Mouse (Mus musculus): ENCODE results near the gene Stx1b. TPM values are rescaled to one million over a fixed set of nuclear protein-coding genes. Genes with fewer than 3 reads are reported as not detected.

The Stx1b gene
- polyA plus RNA-seq, 1 experiment from 2014 or later = 8.1 TPM

DNA sequence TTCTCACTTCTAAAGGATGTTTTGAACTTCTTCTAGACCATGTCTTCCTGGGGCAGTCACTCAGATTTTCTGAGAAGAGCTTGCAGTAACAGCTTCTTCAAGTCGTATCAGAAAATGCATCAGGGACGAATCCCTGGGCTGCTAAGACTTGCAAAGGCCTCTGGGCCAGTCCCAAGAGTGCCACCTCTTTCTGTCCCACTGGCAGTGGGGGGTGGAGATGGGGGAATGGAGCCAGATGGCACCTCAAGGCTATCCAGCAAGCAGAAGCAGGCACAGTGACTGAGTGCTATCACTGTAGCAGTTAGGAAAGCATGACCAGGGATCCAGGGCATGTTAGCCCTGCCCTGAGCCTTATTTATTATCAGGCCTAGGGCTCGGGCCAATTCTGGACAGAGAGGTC lies 12.1 kb downstream of the Stx1b start:
- no peak overlapping the region for H3K27ac ChIP-seq (ENCODE audit: low read depth, low read length)
- 84% methylated on average over 3 of the region's 3 CpGs for WGBS
- H3K4me3 ChIP-seq (ENCODE audit: low read depth, low read length) = no peak overlapping the region
- no peak overlapping the region for H3K4me2 ChIP-seq (ENCODE audit: low read depth)
- DNase-seq (ENCODE audit: low spot score) = no peak
- H3K27me3 ChIP-seq (ENCODE audit: control insufficient read depth, insufficient read depth, low read length) = no peaks in the 10 kb centered on the region
- no peak for ATAC-seq (ENCODE audit: insufficient read depth, low FRiP score, low TSS enrichment)
- no peaks in the 10 kb centered on the region for H3K4me1 ChIP-seq (ENCODE audit: control insufficient read depth, insufficient read depth, low read length)
- H3K9me3 ChIP-seq (ENCODE audit: control insufficient read depth, low read length) = no peaks in the 10 kb centered on the region
- no peaks in the 10 kb centered on the region for H3K36me3 ChIP-seq (ENCODE audit: control insufficient read depth, insufficient read depth, low read length)
- H3K9ac ChIP-seq (ENCODE audit: low read length) = no peak overlapping the region

DNA sequence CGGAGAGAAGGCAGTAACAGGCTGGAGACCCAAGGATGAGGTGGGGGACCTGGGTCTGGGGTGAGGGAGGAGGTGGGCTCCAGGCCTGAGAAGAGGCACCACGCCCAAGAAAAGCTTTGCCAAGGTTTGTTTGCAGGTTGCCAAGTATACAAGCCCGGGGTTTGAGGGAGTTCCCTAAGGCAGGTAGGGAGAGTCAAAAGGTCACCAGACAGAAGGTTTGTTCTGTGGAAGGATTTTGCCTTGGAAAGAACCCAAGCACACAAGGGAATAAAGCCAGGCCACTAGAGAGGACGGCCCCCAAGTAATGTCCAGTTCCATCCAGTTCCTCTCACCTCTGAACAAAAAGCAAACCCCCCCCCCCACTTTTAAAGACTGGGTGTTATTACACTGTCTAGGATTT lies 13.1 kb downstream of the Stx1b start:
- Histone ChIP-seq H3K9ac (ENCODE audit: low read length) (no peak overlapping the region), H3K27ac (ENCODE audit: low read depth, low read length) (no peak overlapping the region), H3K36me3 (ENCODE audit: control insufficient read depth, insufficient read depth, low read length) (no peaks in the 10 kb centered on the region), H3K4me3 (ENCODE audit: low read depth, low read length) (no peak overlapping the region), H3K4me1 (ENCODE audit: control insufficient read depth, insufficient read depth, low read length) (no peaks in the 10 kb centered on the region), H3K4me2 (ENCODE audit: low read depth) (no peak overlapping the region), H3K27me3 (ENCODE audit: control insufficient read depth, insufficient read depth, low read length) (no peaks in the 10 kb centered on the region), H3K9me3 (ENCODE audit: control insufficient read depth, low read length) (no peaks in the 10 kb centered on the region)
- WGBS = 71% methylated on average over 4 of the region's 4 CpGs
- ATAC-seq (ENCODE audit: insufficient read depth, low FRiP score, low TSS enrichment) = no peak
- DNase-seq (ENCODE audit: low spot score) = no peak

DNA sequence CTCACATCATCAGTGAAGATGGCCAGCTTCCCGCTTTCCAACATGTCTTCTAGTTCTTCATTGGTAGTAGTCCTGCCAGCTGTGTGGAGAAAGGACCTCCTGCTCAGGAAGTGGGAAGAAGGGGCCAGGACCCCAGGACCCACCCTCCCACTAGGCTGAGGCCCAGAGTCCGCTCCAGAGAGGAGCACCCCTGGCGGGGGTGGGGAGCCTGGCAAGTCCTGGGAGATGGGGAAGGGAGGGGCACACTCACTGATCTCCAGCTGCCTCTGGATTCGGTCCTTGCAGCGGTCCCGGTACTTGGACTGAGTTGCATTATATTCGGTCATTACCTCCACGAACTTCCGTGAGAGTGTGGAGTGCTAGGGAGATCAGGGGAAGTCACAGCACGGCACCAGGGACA lies 13.7 kb downstream of the Stx1b start:
- no peaks in the 10 kb centered on the region for H3K27me3 ChIP-seq (ENCODE audit: control insufficient read depth, insufficient read depth, low read length)
- WGBS = 75% methylated on average over 9 of the region's 10 CpGs
- ATAC-seq (ENCODE audit: insufficient read depth, low FRiP score, low TSS enrichment) (no peak), DNase-seq (ENCODE audit: low spot score) (no peak)
- H3K36me3 ChIP-seq (ENCODE audit: control insufficient read depth, insufficient read depth, low read length) = no peaks in the 10 kb centered on the region
- H3K27ac ChIP-seq (ENCODE audit: low read depth, low read length) = no peak overlapping the region
- H3K9ac ChIP-seq (ENCODE audit: low read length) = no peak overlapping the region
- no peaks in the 10 kb centered on the region for H3K9me3 ChIP-seq (ENCODE audit: control insufficient read depth, low read length)
- H3K4me3 ChIP-seq (ENCODE audit: low read depth, low read length) = no peak overlapping the region
- no peaks in the 10 kb centered on the region for H3K4me1 ChIP-seq (ENCODE audit: control insufficient read depth, insufficient read depth, low read length)
- H3K4me2 ChIP-seq (ENCODE audit: low read depth) = no peak overlapping the region

DNA sequence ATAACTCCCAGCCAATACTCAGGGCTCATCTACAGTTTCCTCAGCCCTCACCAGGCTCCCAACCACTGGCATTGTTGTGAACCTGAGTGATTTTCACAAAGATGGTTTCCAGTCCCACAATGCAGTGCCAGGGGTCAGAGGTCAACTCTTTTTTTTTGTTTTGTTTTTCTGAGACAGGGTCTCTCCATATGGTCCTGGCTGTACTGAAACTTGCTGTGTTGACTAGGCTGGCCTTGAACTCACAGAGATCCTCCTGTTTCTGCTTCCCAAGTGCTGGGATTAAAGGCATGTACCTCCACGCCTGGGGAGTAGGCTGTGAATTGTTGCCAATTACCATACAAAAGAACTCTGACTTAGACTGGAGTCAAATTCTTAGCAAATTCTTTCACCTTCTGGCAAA lies 14.5 kb downstream of the Stx1b start:
- H3K9me3 ChIP-seq (ENCODE audit: control insufficient read depth, low read length) = no peaks in the 10 kb centered on the region
- H3K9ac ChIP-seq (ENCODE audit: low read length) = no peak overlapping the region
- 89% methylated on average over 1 of the region's 1 CpGs for WGBS
- no peak overlapping the region for H3K4me3 ChIP-seq (ENCODE audit: low read depth, low read length)
- no peaks in the 10 kb centered on the region for H3K4me1 ChIP-seq (ENCODE audit: control insufficient read depth, insufficient read depth, low read length)
- H3K27me3 ChIP-seq (ENCODE audit: control insufficient read depth, insufficient read depth, low read length) = no peaks in the 10 kb centered on the region
- ATAC-seq (ENCODE audit: insufficient read depth, low FRiP score, low TSS enrichment) (no peak), DNase-seq (ENCODE audit: low spot score) (no peak)
- H3K27ac ChIP-seq (ENCODE audit: low read depth, low read length) = no peak overlapping the region
- H3K4me2 ChIP-seq (ENCODE audit: low read depth) = no peak overlapping the region
- no peaks in the 10 kb centered on the region for H3K36me3 ChIP-seq (ENCODE audit: control insufficient read depth, insufficient read depth, low read length)

DNA sequence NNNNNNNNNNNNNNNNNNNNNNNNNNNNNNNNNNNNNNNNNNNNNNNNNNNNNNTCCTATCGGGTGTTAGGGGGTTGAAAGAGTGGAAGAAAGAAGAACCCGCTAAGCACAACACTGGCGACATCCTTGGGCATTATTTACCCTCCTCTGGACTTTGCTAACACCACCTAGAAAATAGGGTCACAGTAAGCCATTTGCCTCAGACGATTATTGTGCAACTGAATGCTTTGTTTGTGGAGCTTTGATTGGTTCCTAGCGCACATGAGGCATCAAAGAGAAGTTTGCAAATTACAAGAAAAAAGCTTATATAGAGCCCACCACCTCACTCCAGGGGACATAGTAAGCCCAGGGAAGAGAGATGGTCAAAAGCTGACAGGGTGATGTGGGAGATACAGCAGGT lies 15.5 kb downstream of the Stx1b start:
- Histone ChIP-seq H3K4me2 (ENCODE audit: low read depth) (no peak overlapping the region), H3K9ac (ENCODE audit: low read length) (no peak overlapping the region), H3K4me1 (ENCODE audit: control insufficient read depth, insufficient read depth, low read length) (no peaks in the 10 kb centered on the region), H3K9me3 (ENCODE audit: control insufficient read depth, low read length) (no peaks in the 10 kb centered on the region), H3K4me3 (ENCODE audit: low read depth, low read length) (no peak overlapping the region), H3K36me3 (ENCODE audit: control insufficient read depth, insufficient read depth, low read length) (no peaks in the 10 kb centered on the region), H3K27ac (ENCODE audit: low read depth, low read length) (no peak overlapping the region), H3K27me3 (ENCODE audit: control insufficient read depth, insufficient read depth, low read length) (no peaks in the 10 kb centered on the region)
- DNase-seq (ENCODE audit: low spot score) = no peak
- 64% methylated on average over 5 of the region's 5 CpGs for WGBS
- ATAC-seq (ENCODE audit: insufficient read depth, low FRiP score, low TSS enrichment) = no peak

DNA sequence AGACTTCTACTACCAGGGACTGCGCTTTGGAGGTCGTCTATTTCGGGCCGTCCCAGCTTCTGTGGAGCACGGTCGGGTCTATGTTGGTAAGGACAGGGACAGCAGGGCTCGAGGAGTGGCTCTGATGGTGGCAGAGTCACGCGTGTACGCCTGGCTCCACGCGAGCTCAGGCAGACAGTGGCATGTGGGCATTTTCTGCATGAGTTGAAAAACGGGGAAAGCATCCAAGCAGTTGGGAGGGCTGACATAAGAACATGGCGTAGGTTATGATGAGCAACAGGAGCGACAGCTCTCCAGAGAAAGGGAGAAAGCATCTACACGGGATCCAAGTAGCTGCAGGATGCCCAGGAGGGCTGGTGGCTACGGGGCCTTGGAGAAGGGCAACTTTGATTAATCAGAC lies 22.0 kb downstream of the Stx1b start:
- ATAC-seq (ENCODE audit: insufficient read depth, low FRiP score, low TSS enrichment) (no peak), DNase-seq (ENCODE audit: low spot score) (no peak)
- Histone ChIP-seq H3K4me1 (ENCODE audit: control insufficient read depth, insufficient read depth, low read length) (no peaks in the 10 kb centered on the region), H3K4me2 (ENCODE audit: low read depth) (no peak overlapping the region), H3K36me3 (ENCODE audit: control insufficient read depth, insufficient read depth, low read length) (peaks cover 11% of the 10 kb centered on the region), H3K4me3 (ENCODE audit: low read depth, low read length) (no peak overlapping the region), H3K9me3 (ENCODE audit: control insufficient read depth, low read length) (no peaks in the 10 kb centered on the region), H3K9ac (ENCODE audit: low read length) (no peak overlapping the region), H3K27me3 (ENCODE audit: control insufficient read depth, insufficient read depth, low read length) (no peaks in the 10 kb centered on the region), H3K27ac (ENCODE audit: low read depth, low read length) (no peak overlapping the region)
- 95% methylated on average over 17 of the region's 17 CpGs for WGBS

DNA sequence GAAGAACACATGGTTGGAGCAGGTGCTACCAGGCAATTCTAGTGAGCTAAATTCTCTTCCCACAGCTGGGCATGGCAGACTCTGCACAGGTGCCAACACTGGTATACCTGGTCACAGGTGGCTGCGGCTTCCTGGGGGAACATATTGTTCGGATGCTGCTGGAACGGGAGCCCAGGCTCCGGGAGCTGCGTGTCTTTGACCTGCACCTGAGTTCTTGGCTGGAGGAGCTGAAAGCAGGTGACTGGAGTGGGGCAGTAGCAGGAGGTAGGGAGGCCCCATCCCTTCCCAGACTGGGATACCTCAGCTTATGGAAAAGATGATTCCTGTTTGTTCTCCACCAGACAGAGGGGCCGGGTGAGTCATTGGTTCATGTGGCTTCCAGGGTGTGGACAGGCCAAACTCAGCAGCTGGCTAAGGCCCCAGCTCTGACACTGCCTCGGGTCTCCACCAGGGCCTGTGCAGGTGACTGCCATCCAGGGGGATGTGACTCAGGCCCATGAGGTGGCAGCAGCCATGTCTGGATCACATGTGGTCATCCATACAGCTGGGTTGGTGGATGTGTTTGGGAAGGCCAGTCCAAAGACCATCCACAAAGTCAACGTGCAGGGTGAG lies 23.2 kb downstream of the Stx1b start:
- H3K36me3 ChIP-seq (ENCODE audit: control insufficient read depth, insufficient read depth, low read length) = peaks cover 19% of the 10 kb centered on the region
- H3K27me3 ChIP-seq (ENCODE audit: control insufficient read depth, insufficient read depth, low read length) = no peaks in the 10 kb centered on the region
- H3K9ac ChIP-seq (ENCODE audit: low read length) = no peak overlapping the region
- no peak overlapping the region for H3K4me3 ChIP-seq (ENCODE audit: low read depth, low read length)
- H3K4me1 ChIP-seq (ENCODE audit: control insufficient read depth, insufficient read depth, low read length) = no peaks in the 10 kb centered on the region
- DNase-seq (ENCODE audit: low spot score) = no peak
- no peaks in the 10 kb centered on the region for H3K9me3 ChIP-seq (ENCODE audit: control insufficient read depth, low read length)
- H3K4me2 ChIP-seq (ENCODE audit: low read depth) = no peak overlapping the region
- no peak for ATAC-seq (ENCODE audit: insufficient read depth, low FRiP score, low TSS enrichment)
- H3K27ac ChIP-seq (ENCODE audit: low read depth, low read length) = no peak overlapping the region
- 94% methylated on average over 8 of the region's 8 CpGs for WGBS

DNA sequence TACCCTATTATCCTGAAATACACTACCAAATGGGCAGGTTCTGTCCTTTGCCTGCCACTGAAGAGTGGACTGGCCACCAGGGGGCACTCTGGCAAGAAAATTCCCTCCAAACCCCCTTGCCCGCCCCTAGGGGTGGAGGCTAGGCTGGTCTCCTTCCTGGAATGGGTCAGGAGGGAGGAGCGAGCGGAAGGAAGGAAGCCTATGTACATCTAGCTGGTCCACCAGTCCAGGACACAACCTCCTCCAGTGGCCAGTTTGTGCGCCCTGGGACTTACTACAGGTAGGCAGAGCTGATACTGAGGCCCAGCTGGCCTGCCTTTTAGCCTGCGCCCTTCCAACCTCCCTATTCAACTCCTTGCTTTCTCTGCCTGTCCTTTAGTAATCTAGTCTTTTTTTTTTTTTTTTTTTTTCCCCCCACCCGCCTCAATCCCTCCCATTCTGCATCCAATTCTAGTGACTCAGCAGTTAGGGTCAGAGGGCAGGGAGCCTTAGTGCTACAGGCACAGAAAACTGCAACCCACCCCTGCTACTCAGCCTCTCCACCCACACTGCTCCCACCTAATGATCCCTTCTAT lies 23.8 kb downstream of the Stx1b start, which contains the start of gene Hsd3b7:
Gene Hsd3b7, plus strand, starts transcription at position 170 of the 575 bp plus-strand sequence.
- Histone ChIP-seq H3K27ac (ENCODE audit: low read depth, low read length) (no peak within 1 kb of the TSS), H3K4me2 (ENCODE audit: low read depth) (no peak within 1 kb of the TSS), H3K4me1 (ENCODE audit: control insufficient read depth, insufficient read depth, low read length) (no peaks in the 10 kb centered on the region), H3K4me3 (ENCODE audit: low read depth, low read length) (no peak within 1 kb of the TSS), H3K9ac (ENCODE audit: low read length) (no peak within 1 kb of the TSS), H3K27me3 (ENCODE audit: control insufficient read depth, insufficient read depth, low read length) (no peaks in the 10 kb centered on the region), H3K9me3 (ENCODE audit: control insufficient read depth, low read length) (no peaks in the 10 kb centered on the region), H3K36me3 (ENCODE audit: control insufficient read depth, insufficient read depth, low read length) (peaks cover 20% of the 10 kb centered on the region)
- WGBS = 33% methylated on average over 6 of the region's 6 CpGs
- DNase-seq (ENCODE audit: low spot score) (peak; percentile 91), ATAC-seq (ENCODE audit: insufficient read depth, low FRiP score, low TSS enrichment) (peak; percentile 71)

DNA sequence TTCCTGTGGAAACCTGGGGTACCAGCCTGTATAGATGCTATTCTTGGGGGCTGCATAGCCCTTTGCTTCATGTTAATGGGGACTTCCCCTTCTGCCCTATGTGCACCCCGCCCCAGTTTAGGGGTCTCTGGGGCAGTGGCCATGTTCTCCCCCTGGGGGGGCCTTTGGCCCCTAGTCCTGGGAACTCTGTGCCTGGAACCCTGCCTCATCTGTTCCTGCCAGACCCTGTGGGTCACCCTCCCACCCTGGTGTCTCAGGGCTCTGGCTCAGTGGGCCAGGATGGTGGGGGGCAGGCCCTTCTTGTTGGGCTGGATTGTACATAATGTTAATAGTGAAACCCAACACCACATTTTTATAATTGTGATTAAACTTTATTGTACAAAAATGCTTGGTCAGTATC lies 24.6 kb downstream of the Stx1b start:
- Histone ChIP-seq H3K36me3 (ENCODE audit: control insufficient read depth, insufficient read depth, low read length) (peaks cover 28% of the 10 kb centered on the region), H3K4me2 (ENCODE audit: low read depth) (no peak overlapping the region), H3K27ac (ENCODE audit: low read depth, low read length) (no peak overlapping the region), H3K9ac (ENCODE audit: low read length) (no peak overlapping the region), H3K4me3 (ENCODE audit: low read depth, low read length) (no peak overlapping the region), H3K4me1 (ENCODE audit: control insufficient read depth, insufficient read depth, low read length) (no peaks in the 10 kb centered on the region), H3K27me3 (ENCODE audit: control insufficient read depth, insufficient read depth, low read length) (no peaks in the 10 kb centered on the region), H3K9me3 (ENCODE audit: control insufficient read depth, low read length) (no peaks in the 10 kb centered on the region)
- ATAC-seq (ENCODE audit: insufficient read depth, low FRiP score, low TSS enrichment) (no peak), DNase-seq (ENCODE audit: low spot score) (no peak)
- WGBS = 100% methylated on average over 1 of the region's 1 CpGs

All from neural tube, embryonic 11.5 days (tissue).